Mouse (Mus musculus): ENCODE measurements around the gene AI413582.

The AI413582 gene

GRCm38 (mm10) chr17:27518700-27519595, 46.6 kb downstream of the AI413582 start:
- no peak for DNase-seq (ENCODE audit: low read depth, low spot score)

GRCm38 (mm10) chr17:27518296-27518695, 47.3 kb downstream of the AI413582 start:
- DNase-seq (ENCODE audit: low read depth, low spot score): no peak

DNA sequence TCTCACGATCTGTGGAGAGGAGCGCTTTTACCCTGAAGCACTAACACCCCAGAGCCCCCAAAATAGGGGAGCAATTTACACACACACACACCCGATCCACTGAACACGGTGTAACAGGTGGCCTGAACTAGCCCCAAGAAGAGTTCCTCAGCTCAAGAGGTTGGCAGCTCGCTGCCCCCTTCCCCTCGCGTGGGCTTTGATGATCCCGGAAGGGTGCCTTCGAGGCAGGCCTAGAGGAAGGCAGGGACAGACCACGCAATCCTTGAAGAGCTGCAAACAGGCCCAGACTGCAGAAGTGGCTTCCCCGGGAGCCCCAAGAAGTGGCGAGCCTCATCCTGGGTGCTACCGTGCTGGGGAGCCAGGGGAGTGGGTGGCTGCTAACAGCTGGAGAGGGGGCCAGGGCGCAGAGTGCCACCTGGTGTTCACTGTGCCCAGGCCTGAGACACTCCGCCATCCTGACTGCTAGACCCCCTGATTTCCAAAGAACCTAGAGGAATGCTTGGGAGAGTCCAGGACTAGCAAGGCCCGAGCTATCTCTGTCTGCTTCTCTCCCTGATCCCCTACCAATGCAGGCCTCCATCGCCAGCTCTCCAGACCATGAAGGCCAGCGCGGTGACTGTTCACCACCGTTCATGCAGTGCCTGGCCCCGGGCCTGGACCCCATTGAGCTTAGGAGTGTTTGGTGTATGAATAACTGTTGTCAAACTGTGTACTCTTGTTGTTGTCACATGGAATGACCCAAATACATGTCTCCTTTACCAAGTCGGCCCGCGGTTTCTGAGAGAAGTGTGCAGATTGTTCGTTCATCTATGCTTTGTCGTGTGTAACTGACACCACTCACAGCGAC, 51.4 kb downstream of the AI413582 start:
- no peak for DNase-seq (ENCODE audit: low read depth, low spot score)

Measured in R1 (cell line).